Mouse (Mus musculus) embryonic facial prominence, embryonic 14.5 days (tissue): ENCODE results near the gene Sgcg. TPM values are rescaled to one million over a fixed set of nuclear protein-coding genes. Genes with fewer than 3 reads are reported as not detected.
A peak's percentile ranks its signal among the peaks of the same experiment; 100 is the strongest.

ENCODE experiments used
- ATAC-seq: fragments of 200-750 bp; cut with Nextera tagmentation; 2 replicates; pipeline ENCODE4 v1.8.0; 2017; ENCODE audit warnings: low read depth, moderate number of reproducible peaks, moderate TSS enrichment
- DNase-seq: peaks from one replicate; pipeline ENCODE4 v3.0.0-alpha.2; 2015; ENCODE audit warnings: low spot score
- H3K27ac ChIP-seq: fragments of 300-500 bp; sonication (generic); replicated peaks from 2 replicates; pipeline ENCODE4 v1.5.1; 2014; ENCODE audit warnings: low read depth, mild to moderate bottlenecking, low read length, moderate library complexity
- H3K27me3 ChIP-seq: fragments of 300-500 bp; sonication (generic); replicated peaks from 2 replicates; pipeline ENCODE4 v1.6.1; 2014; ENCODE audit warnings: low read length; ENCODE audit not compliant: control insufficient read depth, insufficient read depth
- H3K36me3 ChIP-seq: fragments of 300-500 bp; sonication (generic); 2 replicates; pipeline ENCODE4 v1.6.1; 2014; ENCODE audit warnings: low read length, mixed read lengths; ENCODE audit not compliant: control insufficient read depth, insufficient read depth
- H3K4me1 ChIP-seq: fragments of 300-500 bp; sonication (generic); 2 replicates; pipeline ENCODE4 v1.6.1; 2014; ENCODE audit warnings: antibody characterized with exemption, low read length; ENCODE audit not compliant: control insufficient read depth, insufficient read depth
- H3K4me2 ChIP-seq: fragments of 300-500 bp; sonication (generic); 2 replicates; pipeline ENCODE4 v1.6.1; 2014; ENCODE audit warnings: low read depth, mild to moderate bottlenecking, low read length, moderate library complexity, mixed read lengths
- H3K4me3 ChIP-seq: fragments of 300-500 bp; sonication (generic); 2 replicates; pipeline ENCODE4 v1.5.1; 2014; ENCODE audit warnings: low read depth, mild to moderate bottlenecking, low read length
- H3K9ac ChIP-seq: fragments of 300-500 bp; sonication (generic); 2 replicates; pipeline ENCODE4 v1.6.1; 2014; ENCODE audit warnings: low read depth, mild to moderate bottlenecking, low read length, moderate library complexity, mixed read lengths
- H3K9me3 ChIP-seq: fragments of 300-500 bp; sonication (generic); 2 replicates; pipeline ENCODE4 v1.6.1; 2016; ENCODE audit warnings: low read length; ENCODE audit not compliant: control insufficient read depth
- WGBS: fragments of 180-500 bp; shearing (Covaris S2); extraction: QIAGEN DNeasy Blood & Tissue Kit; methylation state at CpG from one replicate; pipeline ENCODE4 v1.1.7; 2014; 5-methylcytosine and 5-hydroxymethylcytosine counted together
- polyA plus RNA-seq: library from polyadenylated mRNA; unstranded; fragments of >200 nt; fragmentation: Nextera tagmentation; extraction: Ambion mirVana; gene quantifications from 2 replicates; pipeline ENCODE4 v1.2.1, GENCODE M21; 2014

Gene Sgcg
- polyA plus RNA-seq, 1 experiment from 2014 or later: 33.9 TPM

- DNase-seq (no peak), ATAC-seq (no peak)
- H3K4me3 ChIP-seq: no peak overlapping the region
- WGBS: 71% methylated on average over 5 of the region's 5 CpGs
- H3K36me3 ChIP-seq: no peaks in the 10 kb centered on the region
- H3K27me3 ChIP-seq: no peaks in the 10 kb centered on the region
- H3K9me3 ChIP-seq: no peaks in the 10 kb centered on the region
- no peak overlapping the region for H3K27ac ChIP-seq
- no peak overlapping the region for H3K9ac ChIP-seq
- no peak overlapping the region for H3K4me2 ChIP-seq
- peaks cover 12% of the 10 kb centered on the region; the same call in 1 of the 2 replicates for H3K4me1 ChIP-seq
These were observed 33.8 kb downstream of the Sgcg start for GRCm38 (mm10) chr14:61224387-61225077.

- Histone ChIP-seq H3K27ac (no peak overlapping the region), H3K36me3 (no peaks in the 10 kb centered on the region), H3K4me3 (no peak overlapping the region), H3K9me3 (no peaks in the 10 kb centered on the region), H3K27me3 (no peaks in the 10 kb centered on the region), H3K4me2 (no peak overlapping the region), H3K9ac (no peak overlapping the region), H3K4me1 (peaks cover 12% of the 10 kb centered on the region; the same call in 1 of the 2 replicates)
- 45% methylated on average over 4 of the region's 4 CpGs for WGBS
- ATAC-seq (peak; percentile 78; the same call in 1 of the 2 replicates), DNase-seq (peak; percentile 78)
These were observed 34.5 kb downstream of the Sgcg start for GRCm38 (mm10) chr14:61223740-61224139.

GRCm38 (mm10) chr14:61222506-61222905, 35.8 kb downstream of the Sgcg start:
- H3K4me2 ChIP-seq: no peak overlapping the region
- DNase-seq: peak; percentile 17
- no peaks in the 10 kb centered on the region for H3K9me3 ChIP-seq

GRCm38 (mm10) chr14:61221166-61221565, 37.1 kb downstream of the Sgcg start:
- Histone ChIP-seq H3K4me3 (no peak overlapping the region), H3K4me2 (no peak overlapping the region), H3K27ac (no peak overlapping the region), H3K27me3 (no peaks in the 10 kb centered on the region), H3K9me3 (no peaks in the 10 kb centered on the region), H3K9ac (no peak overlapping the region), H3K4me1 (peaks cover 12% of the 10 kb centered on the region; the same call in 1 of the 2 replicates), H3K36me3 (no peaks in the 10 kb centered on the region)
- DNase-seq: peak; percentile 34
- ATAC-seq: no peak
- whole genome bisulfite sequencing: 43% methylated on average over 5 of the region's 5 CpGs

More at GRCm38 (mm10) chr14:61222506-61222905, 35.8 kb downstream of the Sgcg start:
- Histone ChIP-seq H3K9ac (no peak overlapping the region), H3K27ac (no peak overlapping the region), H3K36me3 (no peaks in the 10 kb centered on the region), H3K27me3 (no peaks in the 10 kb centered on the region), H3K4me3 (no peak overlapping the region), H3K4me1 (peaks cover 12% of the 10 kb centered on the region; the same call in 1 of the 2 replicates)
- no peak for ATAC-seq
- 29% methylated on average over 6 of the region's 6 CpGs for WGBS

GRCm38 (mm10) chr14:61211754-61212153, 46.5 kb downstream of the Sgcg start:
- Histone ChIP-seq H3K36me3 (peaks cover 55% of the 10 kb centered on the region), H3K4me2 (no peak overlapping the region), H3K4me3 (no peak overlapping the region), H3K27ac (no peak overlapping the region), H3K9me3 (no peaks in the 10 kb centered on the region), H3K4me1 (no peaks in the 10 kb centered on the region), H3K9ac (no peak overlapping the region), H3K27me3 (no peaks in the 10 kb centered on the region)
- DNase-seq (no peak), ATAC-seq (no peak)
- WGBS: 91% methylated on average over 6 of the region's 6 CpGs

- Histone ChIP-seq H3K9me3 (no peaks in the 10 kb centered on the region), H3K4me2 (no peak overlapping the region), H3K4me1 (no peaks in the 10 kb centered on the region), H3K9ac (no peak overlapping the region), H3K4me3 (no peak overlapping the region), H3K27me3 (no peaks in the 10 kb centered on the region), H3K27ac (no peak overlapping the region), H3K36me3 (peaks cover 68% of the 10 kb centered on the region)
- WGBS: 88% methylated on average over 5 of the region's 5 CpGs
- ATAC-seq: no peak
- DNase-seq: no peak
These were observed 48.2 kb downstream of the Sgcg start for GRCm38 (mm10) chr14:61210111-61210510.

- 87% methylated on average over 4 of the region's 4 CpGs for WGBS
- Histone ChIP-seq H3K36me3 (peaks cover 41% of the 10 kb centered on the region), H3K4me3 (no peak overlapping the region), H3K9ac (no peak overlapping the region), H3K27me3 (no peaks in the 10 kb centered on the region), H3K27ac (no peak overlapping the region), H3K4me1 (no peaks in the 10 kb centered on the region), H3K9me3 (peaks cover 8% of the 10 kb centered on the region), H3K4me2 (no peak overlapping the region)
- DNase-seq: no peak
- no peak for ATAC-seq
These were observed 63.9 kb downstream of the Sgcg start for GRCm38 (mm10) chr14:61194416-61194815.

- Histone ChIP-seq H3K4me2 (no peak overlapping the region), H3K27me3 (no peaks in the 10 kb centered on the region), H3K27ac (no peak overlapping the region), H3K9me3 (no peaks in the 10 kb centered on the region; the same call in 1 of the 2 replicates), H3K36me3 (peaks cover 30% of the 10 kb centered on the region), H3K9ac (no peak overlapping the region), H3K4me1 (no peaks in the 10 kb centered on the region), H3K4me3 (no peak overlapping the region)
- 77% methylated on average over 10 of the region's 10 CpGs for WGBS
- ATAC-seq: no peak
- no peak for DNase-seq
These were observed 66.0 kb downstream of the Sgcg start for GRCm38 (mm10) chr14:61192326-61192725.

GRCm38 (mm10) chr14:61191904-61192303, 66.4 kb downstream of the Sgcg start:
- DNase-seq: no peak
- WGBS: 85% methylated on average over 7 of the region's 7 CpGs
- Histone ChIP-seq H3K4me3 (no peak overlapping the region), H3K9ac (no peak overlapping the region), H3K4me1 (no peaks in the 10 kb centered on the region), H3K36me3 (peaks cover 28% of the 10 kb centered on the region), H3K27me3 (no peaks in the 10 kb centered on the region), H3K4me2 (no peak overlapping the region), H3K27ac (no peak overlapping the region), H3K9me3 (no peaks in the 10 kb centered on the region)
- no peak for ATAC-seq
